Mouse (Mus musculus) CH12.LX (cell line): ENCODE results near the gene Tspan9.

Experiments
- BHLHE40 ChIP-seq: IDR thresholded peaks from 2 replicates; pipeline ENCODE4 v1.6.1; 2011; ENCODE audit warnings: mild to moderate bottlenecking, low read depth, low read length, improper control_type of control experiment
- CTCF ChIP-seq, 2 experiments: IDR thresholded peaks in 1 of 2; conservative IDR thresholded peaks in 1 of 2; 2 replicates each; pipeline ENCODE4 v1.5.1; 2011 to 2012; ENCODE audit warnings: low read depth in 2 of 2, low read length in 2 of 2, improper control_type of control experiment in 1 of 2, inconsistent platforms in 1 of 2, mild to moderate bottlenecking in 1 of 2, moderate library complexity in 1 of 2
- E2F4 ChIP-seq: IDR thresholded peaks from 2 replicates; pipeline ENCODE4 v1.6.1; 2011; ENCODE audit warnings: low read depth, low read length, improper control_type of control experiment; ENCODE audit not compliant: insufficient replicate concordance
- EP300 ChIP-seq: IDR thresholded peaks from 2 replicates; pipeline ENCODE4 v1.6.1; 2011; ENCODE audit warnings: low read length, improper control_type of control experiment
- ETS1 ChIP-seq: conservative IDR thresholded peaks from 2 replicates; pipeline ENCODE4 v1.6.1; 2012; ENCODE audit warnings: low read depth, mild to moderate bottlenecking, inconsistent platforms, low read length, improper control_type of control experiment, moderate library complexity
- HCFC1 ChIP-seq: IDR thresholded peaks from 2 replicates; pipeline ENCODE4 v1.6.1; 2012; ENCODE audit warnings: low read depth, mild to moderate bottlenecking, inconsistent platforms, low read length, improper control_type of control experiment
- JUND ChIP-seq: conservative IDR thresholded peaks from 2 replicates; pipeline ENCODE4 v1.6.1; 2011; ENCODE audit warnings: low read depth, low read length, improper control_type of control experiment
- MAZ ChIP-seq: IDR thresholded peaks from 2 replicates; pipeline ENCODE4 v1.6.1; 2012; ENCODE audit warnings: low read depth, mild to moderate bottlenecking, inconsistent platforms, low read length, improper control_type of control experiment, moderate library complexity
- POLR2A ChIP-seq: IDR thresholded peaks from 2 replicates; pipeline ENCODE4 v1.6.1; 2011; ENCODE audit warnings: low read depth, mild to moderate bottlenecking, improper control_type of control experiment, low read length
- UBTF ChIP-seq: IDR thresholded peaks from 2 replicates; pipeline ENCODE4 v1.6.1; 2012; ENCODE audit warnings: low read depth, mild to moderate bottlenecking, inconsistent platforms, low read length, improper control_type of control experiment, moderate library complexity
- USF1 ChIP-seq: IDR thresholded peaks from 2 replicates; pipeline ENCODE4 v1.6.1; 2014; ENCODE audit warnings: low read depth, mild to moderate bottlenecking, inconsistent platforms, low read length, improper control_type of control experiment
- ZKSCAN1 ChIP-seq: IDR thresholded peaks from 2 replicates; pipeline ENCODE4 v1.6.1; 2012; ENCODE audit warnings: low read depth, inconsistent platforms, low read length, improper control_type of control experiment, borderline replicate concordance
- ZMIZ1 ChIP-seq: IDR thresholded peaks from 2 replicates; pipeline ENCODE4 v1.6.1; 2012; ENCODE audit warnings: low read depth, mild to moderate bottlenecking, inconsistent platforms, low read length, improper control_type of control experiment

DNA sequence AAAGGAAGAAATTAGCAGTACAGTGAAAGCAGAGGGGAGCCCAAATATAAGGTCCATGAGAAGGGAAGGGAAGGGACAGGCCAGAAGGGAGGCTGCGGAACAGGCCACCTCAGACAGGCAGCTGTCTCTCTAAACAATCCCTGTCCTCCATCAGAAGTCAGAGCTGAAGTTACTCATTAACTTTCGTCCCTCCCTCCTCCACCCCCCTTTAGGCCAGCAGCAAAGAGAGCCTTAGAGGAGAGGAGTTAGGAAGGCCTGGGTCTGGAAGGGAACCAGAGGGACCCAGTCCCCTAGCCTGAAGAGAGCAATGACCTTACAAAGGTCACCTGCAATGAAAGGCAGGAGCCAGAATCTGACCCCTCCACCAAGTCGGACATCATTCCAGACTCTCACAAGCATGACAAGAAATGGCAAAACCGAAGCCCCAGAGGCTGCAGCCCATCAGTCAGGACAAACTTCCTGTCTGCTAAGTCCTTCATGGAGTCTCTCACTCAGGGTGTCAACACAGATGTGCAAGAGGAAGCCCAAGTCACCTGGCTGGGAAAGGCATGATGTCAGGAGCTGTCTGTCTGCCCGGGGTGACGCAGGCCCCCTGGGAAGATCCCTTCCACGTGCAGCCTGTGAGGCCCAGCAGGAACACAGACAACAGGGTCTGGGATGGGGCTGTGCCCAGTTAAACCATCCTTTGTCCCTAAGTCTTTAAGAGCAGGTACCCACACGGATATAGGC lies 9.0 kb downstream of the Tspan9 start:
- TF ChIP-seq JUND (no peak), E2F4 (no peak), USF1 (no peak), ZMIZ1 (no peak), HCFC1 (no peak), ETS1 (no peak), CTCF (conservative IDR thresholded peaks at IDR 0.05 in 1 of 2, IDR thresholded peaks at IDR 0.05 in 1 of 2; ENCODE audit: low read depth in 2 of 2, low read length in 2 of 2) (no peak), POLR2A (no peak), EP300 (no peak), BHLHE40 (no peak), UBTF (no peak), ZKSCAN1 (no peak), MAZ (no peak)
